Mouse (Mus musculus) liver, embryonic 16.5 days (tissue): ENCODE data around the gene Rnf130. TPM values are rescaled to one million over a fixed set of nuclear protein-coding genes. Genes with fewer than 3 reads are reported as not detected.
"Not testable (repeated sequence)": the region's sequence is repeated elsewhere in the genome, so short reads cannot be mapped to it uniquely, and the experiment has no call there.

Source experiments
- ATAC-seq: fragments of 200-750 bp; cut with Nextera tagmentation; 2 replicates; pipeline ENCODE4 v1.8.0; 2017; ENCODE audit warnings: low read depth, mild to moderate bottlenecking, moderate number of reproducible peaks, moderate library complexity
- H3K27ac ChIP-seq: fragments of 300-500 bp; sonication (generic); 2 replicates; pipeline ENCODE4 v1.5.1; 2014; ENCODE audit warnings: mild to moderate bottlenecking, low read length
- H3K27me3 ChIP-seq: fragments of 300-500 bp; sonication (generic); 2 replicates; pipeline ENCODE4 v1.6.1; 2014; ENCODE audit warnings: low read depth, low read length, mixed read lengths; ENCODE audit not compliant: control insufficient read depth, insufficient read depth
- H3K36me3 ChIP-seq: fragments of 300-500 bp; sonication (generic); 2 replicates; pipeline ENCODE4 v1.6.1; 2014; ENCODE audit warnings: mild to moderate bottlenecking; ENCODE audit not compliant: control insufficient read depth, insufficient read depth
- H3K4me1 ChIP-seq: fragments of 300-500 bp; sonication (generic); 2 replicates; pipeline ENCODE4 v1.6.1; 2014; ENCODE audit warnings: low read depth, low read length, mixed read lengths; ENCODE audit not compliant: control insufficient read depth
- H3K4me2 ChIP-seq: fragments of 300-500 bp; sonication (generic); 2 replicates; pipeline ENCODE4 v1.6.1; 2014; ENCODE audit warnings: low read depth, low read length, mixed read lengths
- H3K4me3 ChIP-seq: fragments of 300-500 bp; sonication (generic); 2 replicates; pipeline ENCODE4 v1.5.1; 2014; ENCODE audit warnings: low read depth, mild to moderate bottlenecking, low read length
- H3K9ac ChIP-seq: fragments of 300-500 bp; sonication (generic); 2 replicates; pipeline ENCODE4 v1.6.1; 2014; ENCODE audit warnings: low read depth, low read length
- H3K9me3 ChIP-seq: fragments of 300-500 bp; sonication (generic); replicated peaks from 2 replicates; pipeline ENCODE4 v1.6.1; 2016; ENCODE audit warnings: low read length; ENCODE audit not compliant: control insufficient read depth
- WGBS: fragments of 180-500 bp; shearing (Covaris S2); extraction: QIAGEN DNeasy Blood & Tissue Kit; methylation state at CpG from one replicate; pipeline ENCODE4 v1.1.7; 2014; ENCODE audit not compliant: insufficient replicate concordance; 5-methylcytosine and 5-hydroxymethylcytosine counted together
- polyA plus RNA-seq: library from polyadenylated mRNA; unstranded; fragments of >200 nt; fragmentation: Nextera tagmentation; extraction: Ambion mirVana; gene quantifications from 2 replicates; pipeline ENCODE4 v1.2.1, GENCODE M21; 2015

The Rnf130 gene
- polyA plus RNA-seq, 1 experiment from 2014 or later = 21.9 TPM

- 56% methylated on average over 1 of the region's 1 CpGs for WGBS
- Histone ChIP-seq H3K36me3 (no peaks in the 10 kb centered on the region), H3K9ac (no peak overlapping the region), H3K4me2 (no peak overlapping the region), H3K27ac (no peak overlapping the region), H3K27me3 (no peaks in the 10 kb centered on the region), H3K4me3 (no peak overlapping the region), H3K4me1 (peaks cover 5% of the 10 kb centered on the region), H3K9me3 (no peaks in the 10 kb centered on the region)
- peak; percentile 70; the same call in 1 of the 2 replicates for ATAC-seq
Observed at GRCm38 (mm10) chr11:50089840-50090239, 64.7 kb downstream of the Rnf130 start.

GRCm38 (mm10) chr11:50090982-50091675 is 66.0 kb downstream of the Rnf130 start:
- peaks cover 5% of the 10 kb centered on the region for H3K4me1 ChIP-seq
- H3K36me3 ChIP-seq = no peaks in the 10 kb centered on the region
- H3K9me3 ChIP-seq = no peaks in the 10 kb centered on the region
- no peak overlapping the region for H3K4me3 ChIP-seq
- WGBS = 61% methylated on average over 5 of the region's 5 CpGs
- H3K27ac ChIP-seq = no peak overlapping the region
- no peak for ATAC-seq
- no peaks in the 10 kb centered on the region for H3K27me3 ChIP-seq
- H3K9ac ChIP-seq = no peak overlapping the region
- no peak overlapping the region for H3K4me2 ChIP-seq

GRCm38 (mm10) chr11:50091681-50092080 is 66.5 kb downstream of the Rnf130 start:
- no peak overlapping the region for H3K9ac ChIP-seq
- no peak overlapping the region for H3K4me3 ChIP-seq
- no peaks in the 10 kb centered on the region for H3K36me3 ChIP-seq
- ATAC-seq = no peak
- no peak overlapping the region for H3K4me2 ChIP-seq
- H3K27me3 ChIP-seq = no peaks in the 10 kb centered on the region
- no peaks in the 10 kb centered on the region for H3K9me3 ChIP-seq
- no peak overlapping the region for H3K27ac ChIP-seq
- H3K4me1 ChIP-seq = peaks cover 5% of the 10 kb centered on the region

GRCm38 (mm10) chr11:50095661-50096060 is 70.5 kb downstream of the Rnf130 start:
- Histone ChIP-seq H3K36me3 (no peaks in the 10 kb centered on the region), H3K4me1 (no peaks in the 10 kb centered on the region), H3K9ac (no peak overlapping the region), H3K4me3 (no peak overlapping the region), H3K9me3 (no peaks in the 10 kb centered on the region), H3K27ac (no peak overlapping the region), H3K4me2 (no peak overlapping the region), H3K27me3 (no peaks in the 10 kb centered on the region)
- ATAC-seq = no peak
- 79% methylated on average over 9 of the region's 9 CpGs for WGBS

GRCm38 (mm10) chr11:50097091-50097490 is 71.9 kb downstream of the Rnf130 start:
- H3K4me3 ChIP-seq = no peak overlapping the region
- no peak overlapping the region for H3K9ac ChIP-seq
- WGBS = 80% methylated on average over 6 of the region's 6 CpGs
- H3K27me3 ChIP-seq = no peaks in the 10 kb centered on the region
- H3K36me3 ChIP-seq = no peaks in the 10 kb centered on the region
- H3K4me2 ChIP-seq = no peak overlapping the region
- H3K4me1 ChIP-seq = no peaks in the 10 kb centered on the region
- no peak overlapping the region for H3K27ac ChIP-seq
- no peak for ATAC-seq
- H3K9me3 ChIP-seq = no peaks in the 10 kb centered on the region

GRCm38 (mm10) chr11:50098961-50099481 is 73.9 kb downstream of the Rnf130 start:
- 62% methylated on average over 8 of the region's 8 CpGs for WGBS
- Histone ChIP-seq H3K4me3 (no peak overlapping the region), H3K36me3 (no peaks in the 10 kb centered on the region), H3K27me3 (no peaks in the 10 kb centered on the region), H3K9me3 (no peaks in the 10 kb centered on the region), H3K4me1 (peaks cover 3% of the 10 kb centered on the region; the same call in 1 of the 2 replicates), H3K9ac (no peak overlapping the region), H3K4me2 (no peak overlapping the region), H3K27ac (no peak overlapping the region)
- ATAC-seq = no peak

- H3K36me3 ChIP-seq = no peaks in the 10 kb centered on the region
Observed at GRCm38 (mm10) chr11:50099692-50100091, 74.5 kb downstream of the Rnf130 start.

GRCm38 (mm10) chr11:50100548-50101307 is 75.6 kb downstream of the Rnf130 start:
- no peaks in the 10 kb centered on the region for H3K36me3 ChIP-seq
- no peak for ATAC-seq
- WGBS = 47% methylated on average over 2 of the region's 2 CpGs
- H3K27ac ChIP-seq = no peak overlapping the region
- no peak overlapping the region for H3K9ac ChIP-seq
- no peaks in the 10 kb centered on the region for H3K9me3 ChIP-seq
- no peak overlapping the region for H3K4me3 ChIP-seq
- H3K4me1 ChIP-seq = peaks cover 6% of the 10 kb centered on the region
- no peak overlapping the region for H3K4me2 ChIP-seq
- no peaks in the 10 kb centered on the region for H3K27me3 ChIP-seq

More at GRCm38 (mm10) chr11:50099692-50100091, 74.5 kb downstream of the Rnf130 start:
- Histone ChIP-seq H3K27me3 (no peaks in the 10 kb centered on the region), H3K9me3 (no peaks in the 10 kb centered on the region), H3K4me3 (no peak overlapping the region), H3K4me2 (no peak overlapping the region), H3K4me1 (peaks cover 6% of the 10 kb centered on the region; the same call in 1 of the 2 replicates), H3K27ac (no peak overlapping the region), H3K9ac (no peak overlapping the region)
- WGBS = 63% methylated on average over 2 of the region's 2 CpGs
- ATAC-seq = no peak

GRCm38 (mm10) chr11:50101962-50102361 is 76.8 kb downstream of the Rnf130 start:
- WGBS = 56% methylated on average over 4 of the region's 4 CpGs
- not testable (repeated sequence) for H3K36me3 ChIP-seq, H3K27me3 ChIP-seq, H3K27ac ChIP-seq, ATAC-seq, H3K9me3 ChIP-seq, H3K4me2 ChIP-seq, H3K4me3 ChIP-seq, H3K9ac ChIP-seq
- H3K4me1 ChIP-seq = peaks cover 11% of the 10 kb centered on the region
